Mouse (Mus musculus): ENCODE measurements around the gene Fermt2. TPM values are rescaled to one million over a fixed set of nuclear protein-coding genes. Genes with fewer than 3 reads are reported as not detected.
A peak's percentile ranks its signal among the peaks of the same experiment; 100 is the strongest.

Fermt2 gene
- polyA plus RNA-seq (2015; fragmentation: Nextera tagmentation; extraction: Ambion mirVana), result 31.1 and 32.9 TPM in 2 replicates

GRCm38 (mm10) chr14:45529411-45530363 is at the start of gene Fermt2:
Fermt2 (minus strand) TSS chr14:45530118.
- Histone ChIP-seq H3K36me3 (replicated peaks) (no peaks in the 10 kb centered on the region), H3K27me3 (peaks cover 57% of the 10 kb centered on the region), H3K4me3 (replicated peaks) (peak within 1 kb of the TSS; percentile 57), H3K9ac (peak within 1 kb of the TSS; percentile 42; the same call in 1 of the 2 replicates), H3K9me3 (replicated peaks) (no peaks in the 10 kb centered on the region), H3K4me1 (replicated peaks) (no peaks in the 10 kb centered on the region), H3K4me2 (peak within 1 kb of the TSS; percentile 54), H3K27ac (replicated peaks) (peak within 1 kb of the TSS; percentile 72)
- peak; percentile 83 for ATAC-seq (ENCODE audit: insufficient read depth)
- 2% methylated on average over 93 of the region's 126 CpGs for WGBS (ENCODE audit: insufficient replicate concordance)

GRCm38 (mm10) chr14:45566066-45566937 is 36.4 kb upstream of the Fermt2 start:
- Histone ChIP-seq H3K27ac (replicated peaks) (no peak overlapping the region), H3K4me1 (replicated peaks) (peaks cover 12% of the 10 kb centered on the region; the same call in 1 of the 2 replicates), H3K9me3 (replicated peaks) (no peaks in the 10 kb centered on the region), H3K27me3 (peaks cover 4% of the 10 kb centered on the region; the same call in 1 of the 2 replicates), H3K36me3 (replicated peaks) (no peaks in the 10 kb centered on the region), H3K9ac (no peak overlapping the region), H3K4me2 (peak overlapping the region; percentile 60), H3K4me3 (replicated peaks) (peak overlapping the region; percentile 39)
- 18% methylated on average over 33 of the region's 33 CpGs for WGBS (ENCODE audit: insufficient replicate concordance)
- ATAC-seq (ENCODE audit: insufficient read depth), result no peak; the same call in 1 of the 2 replicates

GRCm38 (mm10) chr14:45565216-45566065 is 35.5 kb upstream of the Fermt2 start:
- 24% methylated on average over 20 of the region's 20 CpGs for WGBS (ENCODE audit: insufficient replicate concordance)
- Histone ChIP-seq H3K4me3 (replicated peaks) (no peak overlapping the region), H3K9me3 (replicated peaks) (no peaks in the 10 kb centered on the region), H3K27me3 (peaks cover 4% of the 10 kb centered on the region; the same call in 1 of the 2 replicates), H3K36me3 (replicated peaks) (no peaks in the 10 kb centered on the region), H3K27ac (replicated peaks) (no peak overlapping the region), H3K9ac (no peak overlapping the region), H3K4me1 (replicated peaks) (peaks cover 12% of the 10 kb centered on the region; the same call in 1 of the 2 replicates), H3K4me2 (peak overlapping the region; percentile 60)
- ATAC-seq (ENCODE audit: insufficient read depth), result no peak

GRCm38 (mm10) chr14:45563577-45563976 is 33.7 kb upstream of the Fermt2 start:
- Histone ChIP-seq H3K27me3 (peaks cover 4% of the 10 kb centered on the region; the same call in 1 of the 2 replicates), H3K27ac (replicated peaks) (no peak overlapping the region), H3K9ac (no peak overlapping the region), H3K4me2 (no peak overlapping the region), H3K4me1 (replicated peaks) (peaks cover 12% of the 10 kb centered on the region; the same call in 1 of the 2 replicates), H3K36me3 (replicated peaks) (no peaks in the 10 kb centered on the region), H3K4me3 (replicated peaks) (no peak overlapping the region), H3K9me3 (replicated peaks) (no peaks in the 10 kb centered on the region)
- ATAC-seq (ENCODE audit: insufficient read depth), result no peak
- WGBS (ENCODE audit: insufficient replicate concordance), result 72% methylated on average over 1 of the region's 1 CpGs

GRCm38 (mm10) chr14:45561681-45562080 is 31.8 kb upstream of the Fermt2 start:
- Histone ChIP-seq H3K9me3 (replicated peaks) (no peaks in the 10 kb centered on the region), H3K9ac (no peak overlapping the region), H3K4me3 (replicated peaks) (no peak overlapping the region), H3K4me1 (replicated peaks) (peaks cover 12% of the 10 kb centered on the region; the same call in 1 of the 2 replicates), H3K27ac (replicated peaks) (no peak overlapping the region), H3K36me3 (replicated peaks) (no peaks in the 10 kb centered on the region), H3K4me2 (no peak overlapping the region), H3K27me3 (peaks cover 4% of the 10 kb centered on the region; the same call in 1 of the 2 replicates)
- 62% methylated on average over 6 of the region's 6 CpGs for WGBS (ENCODE audit: insufficient replicate concordance)
- ATAC-seq (ENCODE audit: insufficient read depth), result no peak

- H3K27me3 ChIP-seq, result no peaks in the 10 kb centered on the region
- WGBS (ENCODE audit: insufficient replicate concordance), result 89% methylated on average over 1 of the region's 1 CpGs
- no peak overlapping the region for H3K4me3 ChIP-seq (replicated peaks)
- no peak overlapping the region for H3K9ac ChIP-seq
- no peaks in the 10 kb centered on the region for H3K9me3 ChIP-seq (replicated peaks)
- no peaks in the 10 kb centered on the region for H3K4me1 ChIP-seq (replicated peaks)
- no peak for ATAC-seq (ENCODE audit: insufficient read depth)
- H3K4me2 ChIP-seq, result no peak overlapping the region
- H3K27ac ChIP-seq (replicated peaks), result no peak overlapping the region
- H3K36me3 ChIP-seq (replicated peaks), result no peaks in the 10 kb centered on the region
Observed at GRCm38 (mm10) chr14:45559018-45559417, 29.1 kb upstream of the Fermt2 start.

GRCm38 (mm10) chr14:45554336-45554735 is 24.4 kb upstream of the Fermt2 start:
- H3K36me3 ChIP-seq (replicated peaks), result no peaks in the 10 kb centered on the region
- H3K4me1 ChIP-seq (replicated peaks), result no peaks in the 10 kb centered on the region
- H3K9me3 ChIP-seq (replicated peaks), result no peaks in the 10 kb centered on the region
- ATAC-seq (ENCODE audit: insufficient read depth), result no peak
- no peak overlapping the region for H3K9ac ChIP-seq
- H3K4me2 ChIP-seq, result no peak overlapping the region
- H3K4me3 ChIP-seq (replicated peaks), result no peak overlapping the region
- WGBS (ENCODE audit: insufficient replicate concordance), result 72% methylated on average over 6 of the region's 6 CpGs
- no peak overlapping the region for H3K27ac ChIP-seq (replicated peaks)
- no peaks in the 10 kb centered on the region for H3K27me3 ChIP-seq

GRCm38 (mm10) chr14:45553854-45554253 is 23.9 kb upstream of the Fermt2 start:
- Histone ChIP-seq H3K9me3 (replicated peaks) (no peaks in the 10 kb centered on the region), H3K4me1 (replicated peaks) (no peaks in the 10 kb centered on the region), H3K27ac (replicated peaks) (no peak overlapping the region), H3K4me3 (replicated peaks) (no peak overlapping the region), H3K36me3 (replicated peaks) (no peaks in the 10 kb centered on the region), H3K27me3 (no peaks in the 10 kb centered on the region), H3K9ac (no peak overlapping the region), H3K4me2 (no peak overlapping the region)
- ATAC-seq (ENCODE audit: insufficient read depth), result no peak
- WGBS (ENCODE audit: insufficient replicate concordance), result 58% methylated on average over 2 of the region's 2 CpGs

GRCm38 (mm10) chr14:45552431-45552830 is 22.5 kb upstream of the Fermt2 start:
- H3K9me3 ChIP-seq (replicated peaks), result no peaks in the 10 kb centered on the region
- no peak for ATAC-seq (ENCODE audit: insufficient read depth)
- H3K27me3 ChIP-seq, result no peaks in the 10 kb centered on the region
- WGBS (ENCODE audit: insufficient replicate concordance), result 57% methylated on average over 4 of the region's 4 CpGs
- no peak overlapping the region for H3K27ac ChIP-seq (replicated peaks)
- H3K4me2 ChIP-seq, result no peak overlapping the region
- no peaks in the 10 kb centered on the region for H3K36me3 ChIP-seq (replicated peaks)
- H3K4me3 ChIP-seq (replicated peaks), result no peak overlapping the region
- no peaks in the 10 kb centered on the region for H3K4me1 ChIP-seq (replicated peaks)
- H3K9ac ChIP-seq, result no peak overlapping the region

GRCm38 (mm10) chr14:45551121-45551768 is 21.3 kb upstream of the Fermt2 start:
- no peaks in the 10 kb centered on the region for H3K4me1 ChIP-seq (replicated peaks)
- 0 out of 2 replicates have a peak overlapping the region, but pooled peaks have one; percentile 5 for H3K4me2 ChIP-seq
- H3K27me3 ChIP-seq, result no peaks in the 10 kb centered on the region
- no peak overlapping the region for H3K27ac ChIP-seq (replicated peaks)
- no peak overlapping the region for H3K9ac ChIP-seq
- no peaks in the 10 kb centered on the region for H3K9me3 ChIP-seq (replicated peaks)
- no peak overlapping the region for H3K4me3 ChIP-seq (replicated peaks)
- WGBS (ENCODE audit: insufficient replicate concordance), result 49% methylated on average over 17 of the region's 17 CpGs
- H3K36me3 ChIP-seq (replicated peaks), result no peaks in the 10 kb centered on the region
- ATAC-seq (ENCODE audit: insufficient read depth), result no peak

Data from liver, embryonic 15.5 days (tissue).